Mouse (Mus musculus) testis, adult 2 months (tissue): ENCODE data around the gene 4921501E09Rik.

Experiments used
- CTCF ChIP-seq: fragments of 200-500 bp; IDR thresholded peaks from 2 replicates; pipeline ENCODE4 v1.5.1; 2012; ENCODE audit warnings: low read depth, mild to moderate bottlenecking, inconsistent platforms, low read length, moderate library complexity; ENCODE audit not compliant: control insufficient read depth, insufficient read depth, insufficient replicate concordance
- POLR2A ChIP-seq: fragments of 200-500 bp; IDR thresholded peaks from 2 replicates; pipeline ENCODE4 v1.6.1; 2012; ENCODE audit warnings: low read depth, mild to moderate bottlenecking, inconsistent platforms, low read length, moderate library complexity; ENCODE audit not compliant: control insufficient read depth

- no peak for TF ChIP-seq CTCF
- no peak for TF ChIP-seq POLR2A
Measured at GRCm38 (mm10) chr17:33091630-33092029, 23.8 kb upstream of the 4921501E09Rik start.
